Mouse (Mus musculus) heart, embryonic 11.5 days (tissue): ENCODE measurements at regions not wholly inside any gene's neighbourhood (a gene's known extent, or its start where the extent isn't known, plus 50 kb on each side); places are given as distances from the start of the nearest gene placed in this dataset.
"Not testable (repeated sequence)": the region's sequence is repeated elsewhere in the genome, so short reads cannot be mapped to it uniquely, and the experiment has no call there.

Experiments used
- ATAC-seq: fragments of 200-750 bp; cut with Nextera tagmentation; replicated peaks from 2 replicates; pipeline ENCODE4 v1.8.0; 2017; ENCODE audit warnings: moderate library complexity; ENCODE audit not compliant: insufficient number of reproducible peaks, low FRiP score, low TSS enrichment
- H3K27ac ChIP-seq: fragments of 300-500 bp; sonication (generic); 2 replicates; pipeline ENCODE4 v1.5.1; 2014; ENCODE audit warnings: mild to moderate bottlenecking, low read depth, low read length
- H3K27me3 ChIP-seq: fragments of 300-500 bp; sonication (generic); 2 replicates; pipeline ENCODE4 v1.6.1; 2014; ENCODE audit warnings: mild to moderate bottlenecking, low read length, mixed read lengths; ENCODE audit not compliant: control insufficient read depth, insufficient read depth
- H3K36me3 ChIP-seq: fragments of 300-500 bp; sonication (generic); 2 replicates; pipeline ENCODE4 v1.6.1; 2014; ENCODE audit warnings: mild to moderate bottlenecking, low read length, moderate library complexity, mixed read lengths; ENCODE audit not compliant: control insufficient read depth, insufficient read depth
- H3K4me1 ChIP-seq: fragments of 300-500 bp; sonication (generic); 2 replicates; pipeline ENCODE4 v1.6.1; 2014; ENCODE audit warnings: low read length; ENCODE audit not compliant: control insufficient read depth, insufficient read depth
- H3K4me2 ChIP-seq: fragments of 300-500 bp; sonication (generic); 2 replicates; pipeline ENCODE4 v1.6.1; 2014; ENCODE audit warnings: mild to moderate bottlenecking, moderate library complexity
- H3K4me3 ChIP-seq: fragments of 300-500 bp; sonication (generic); 2 replicates; pipeline ENCODE4 v1.5.1; 2014; ENCODE audit warnings: low read depth, low read length
- H3K9ac ChIP-seq: fragments of 300-500 bp; sonication (generic); 2 replicates; pipeline ENCODE4 v1.6.1; 2014; ENCODE audit warnings: mild to moderate bottlenecking, low read depth, low read length, moderate library complexity
- H3K9me3 ChIP-seq: fragments of 300-500 bp; sonication (generic); replicated peaks from 2 replicates; pipeline ENCODE4 v1.6.1; 2016; ENCODE audit warnings: low read length; ENCODE audit not compliant: control insufficient read depth
- WGBS: fragments of 180-500 bp; shearing (Covaris S2); extraction: QIAGEN DNeasy Blood & Tissue Kit; methylation state at CpG from one replicate; pipeline ENCODE4 v1.1.7; 2014; ENCODE audit not compliant: insufficient replicate concordance; 5-methylcytosine and 5-hydroxymethylcytosine counted together

GRCm38 (mm10) chr1:185977075-185977474 lies 140.0 kb downstream of the Lyplal1 start:
- ATAC-seq: no peak

DNA sequence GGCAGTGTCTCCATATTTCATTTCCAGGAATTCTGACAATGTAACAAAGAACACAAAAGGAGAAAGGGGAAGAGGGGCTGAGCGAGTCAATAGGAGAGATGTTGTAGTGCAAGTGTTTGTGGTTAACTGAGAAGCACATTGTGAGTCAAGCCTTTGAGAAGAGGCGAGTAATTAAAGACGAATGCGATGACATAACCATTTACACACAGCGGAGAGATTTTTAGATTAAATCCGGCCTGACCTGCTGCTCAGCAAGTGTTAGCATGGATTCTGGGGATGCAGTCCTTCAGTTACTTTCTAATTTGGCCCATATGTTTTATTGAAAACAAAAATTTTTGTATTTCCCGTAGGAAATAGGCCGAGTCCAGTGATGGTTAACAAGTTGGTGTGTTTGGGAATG lies 127.7 kb downstream of the Lyplal1 start:
- Histone ChIP-seq H3K9me3 (no peaks in the 10 kb centered on the region), H3K4me3 (no peak overlapping the region), H3K4me1 (no peaks in the 10 kb centered on the region), H3K4me2 (no peak overlapping the region), H3K36me3 (no peaks in the 10 kb centered on the region), H3K9ac (no peak overlapping the region), H3K27me3 (no peaks in the 10 kb centered on the region), H3K27ac (no peak overlapping the region)
- no peak for ATAC-seq
- 80% methylated on average over 8 of the region's 8 CpGs for WGBS

More at GRCm38 (mm10) chr1:185977075-185977474, 140.0 kb downstream of the Lyplal1 start:
- Histone ChIP-seq H3K36me3 (no peaks in the 10 kb centered on the region), H3K27ac (no peak overlapping the region), H3K27me3 (no peaks in the 10 kb centered on the region), H3K4me1 (no peaks in the 10 kb centered on the region), H3K4me2 (no peak overlapping the region), H3K4me3 (no peak overlapping the region), H3K9me3 (no peaks in the 10 kb centered on the region), H3K9ac (no peak overlapping the region)
- WGBS: 77% methylated on average over 2 of the region's 2 CpGs

DNA sequence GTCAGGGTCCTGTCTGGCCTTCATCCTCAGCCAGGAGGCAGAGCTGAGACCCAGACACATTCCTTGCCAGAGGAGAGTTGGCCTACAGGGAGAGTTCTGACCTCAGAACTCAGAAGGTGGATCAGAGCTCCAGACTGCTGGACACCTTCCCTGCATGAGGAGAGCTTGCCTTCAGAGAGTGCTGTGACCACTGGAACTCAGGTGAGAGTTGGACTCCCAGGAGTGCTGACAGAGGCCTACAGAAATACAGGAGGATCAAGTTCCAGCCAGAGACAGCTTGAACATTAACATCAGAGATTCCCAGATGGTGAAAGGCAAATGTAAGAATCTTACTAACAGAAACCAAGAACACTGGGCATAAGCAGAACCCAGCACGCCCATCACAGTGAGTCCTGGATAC lies 117.0 kb downstream of the Lyplal1 start:
- not testable (repeated sequence) for H3K36me3 ChIP-seq, H3K9me3 ChIP-seq, ATAC-seq, H3K27me3 ChIP-seq, H3K4me1 ChIP-seq, H3K4me3 ChIP-seq, H3K4me2 ChIP-seq, H3K27ac ChIP-seq, H3K9ac ChIP-seq
- WGBS: 70% methylated on average over 1 of the region's 1 CpGs

GRCm38 (mm10) chr1:186013413-186013812 lies 103.7 kb downstream of the Lyplal1 start:
- no peak for ATAC-seq
- H3K27ac ChIP-seq: no peak overlapping the region
- WGBS: 79% methylated on average over 1 of the region's 1 CpGs

DNA sequence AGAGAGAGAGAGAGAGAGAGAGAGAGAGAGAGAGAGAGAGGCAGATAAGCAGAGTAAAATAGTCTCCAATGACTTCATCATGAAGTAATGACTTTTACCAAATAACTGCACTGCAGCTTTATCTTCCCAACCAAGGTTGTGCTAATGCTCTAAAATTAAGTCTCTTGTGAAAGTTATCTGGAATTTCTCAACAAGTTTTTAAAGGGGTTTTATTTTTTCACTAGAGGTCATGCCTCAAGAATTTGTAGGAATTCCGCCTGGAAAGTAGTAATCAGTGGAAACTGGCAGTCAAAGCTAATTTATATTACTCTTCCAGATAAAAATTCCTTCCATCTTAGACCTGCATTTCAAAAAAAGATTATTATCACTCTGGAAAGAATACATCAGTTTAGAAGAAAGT lies 102.9 kb downstream of the Lyplal1 start:
- H3K4me2 ChIP-seq: no peak overlapping the region
- H3K36me3 ChIP-seq: no peaks in the 10 kb centered on the region
- H3K4me1 ChIP-seq: no peaks in the 10 kb centered on the region
- no peak overlapping the region for H3K27ac ChIP-seq
- H3K27me3 ChIP-seq: no peaks in the 10 kb centered on the region
- H3K9ac ChIP-seq: no peak overlapping the region
- no peaks in the 10 kb centered on the region for H3K9me3 ChIP-seq
- no peak for ATAC-seq
- WGBS: 40% methylated on average over 1 of the region's 1 CpGs
- no peak overlapping the region for H3K4me3 ChIP-seq

More at GRCm38 (mm10) chr1:186013413-186013812, 103.7 kb downstream of the Lyplal1 start:
- Histone ChIP-seq H3K36me3 (no peaks in the 10 kb centered on the region), H3K9me3 (no peaks in the 10 kb centered on the region), H3K4me1 (no peaks in the 10 kb centered on the region), H3K9ac (no peak overlapping the region), H3K4me3 (no peak overlapping the region), H3K4me2 (no peak overlapping the region), H3K27me3 (no peaks in the 10 kb centered on the region)

DNA sequence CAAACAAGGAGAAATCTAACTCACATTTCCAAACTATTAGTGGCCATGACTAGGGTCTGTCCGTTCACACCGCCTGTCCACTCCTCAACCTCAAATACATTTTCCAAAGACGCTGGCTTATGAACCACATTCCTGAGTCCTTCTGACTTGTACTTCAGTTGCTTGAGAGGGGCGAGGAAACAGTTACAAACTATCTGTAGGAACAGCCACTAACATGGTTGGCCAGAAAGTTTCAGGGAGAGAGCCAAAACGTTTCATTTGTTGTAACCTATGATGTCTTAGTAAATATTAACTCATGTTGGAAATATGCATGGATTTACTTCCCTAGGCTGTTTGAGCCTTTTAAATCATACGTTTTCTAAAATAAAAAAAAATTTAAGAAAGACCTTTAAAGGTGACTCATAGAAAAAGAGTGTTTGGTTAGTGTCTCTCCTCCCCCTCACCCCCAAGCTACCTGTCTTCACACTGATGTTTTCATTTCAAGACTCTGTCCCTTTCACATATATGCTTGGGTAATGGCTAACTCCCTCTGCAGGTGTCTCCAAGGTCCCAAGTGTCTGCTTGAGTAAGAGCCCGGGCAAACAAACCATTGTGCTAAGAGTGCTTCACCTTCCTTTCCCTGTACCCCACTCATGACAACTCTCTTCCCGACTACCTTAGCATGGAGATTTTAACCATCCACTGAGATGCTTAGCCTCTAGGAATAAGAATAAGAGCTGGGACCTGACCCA lies 101.1 kb downstream of the Lyplal1 start:
- ATAC-seq: no peak
- Histone ChIP-seq H3K27ac (no peak overlapping the region), H3K9me3 (no peaks in the 10 kb centered on the region), H3K9ac (no peak overlapping the region), H3K4me1 (no peaks in the 10 kb centered on the region), H3K27me3 (no peaks in the 10 kb centered on the region), H3K4me3 (no peak overlapping the region), H3K36me3 (no peaks in the 10 kb centered on the region), H3K4me2 (no peak overlapping the region)
- 68% methylated on average over 8 of the region's 8 CpGs for WGBS

- no peak overlapping the region for H3K9ac ChIP-seq
- H3K27ac ChIP-seq: no peak overlapping the region
- H3K27me3 ChIP-seq: no peaks in the 10 kb centered on the region
- no peak for ATAC-seq
- no peaks in the 10 kb centered on the region for H3K9me3 ChIP-seq
- no peaks in the 10 kb centered on the region for H3K36me3 ChIP-seq
- WGBS: 55% methylated on average over 1 of the region's 1 CpGs
- H3K4me1 ChIP-seq: no peaks in the 10 kb centered on the region
- no peak overlapping the region for H3K4me3 ChIP-seq
- no peak overlapping the region for H3K4me2 ChIP-seq
Observed at GRCm38 (mm10) chr1:186017547-186017946, 99.6 kb downstream of the Lyplal1 start.

GRCm38 (mm10) chr1:186019511-186019910 lies 97.6 kb downstream of the Lyplal1 start:
- Histone ChIP-seq H3K27me3 (no peaks in the 10 kb centered on the region), H3K36me3 (no peaks in the 10 kb centered on the region), H3K27ac (no peak overlapping the region), H3K9ac (no peak overlapping the region), H3K4me1 (no peaks in the 10 kb centered on the region), H3K9me3 (peaks cover 1% of the 10 kb centered on the region; the same call in 1 of the 2 replicates), H3K4me2 (no peak overlapping the region), H3K4me3 (no peak overlapping the region)
- WGBS: 86% methylated on average over 5 of the region's 5 CpGs
- ATAC-seq: no peak

- no peak overlapping the region for H3K4me2 ChIP-seq
- H3K9me3 ChIP-seq: no peaks in the 10 kb centered on the region
- WGBS: 72% methylated on average over 10 of the region's 10 CpGs
- ATAC-seq: no peak
- no peaks in the 10 kb centered on the region for H3K4me1 ChIP-seq
- H3K9ac ChIP-seq: no peak overlapping the region
- no peaks in the 10 kb centered on the region for H3K36me3 ChIP-seq
- no peak overlapping the region for H3K4me3 ChIP-seq
- H3K27ac ChIP-seq: no peak overlapping the region
- no peaks in the 10 kb centered on the region for H3K27me3 ChIP-seq
Observed at GRCm38 (mm10) chr1:186031951-186032350, 85.2 kb downstream of the Lyplal1 start.
